Comparison of ENCODE assay signal across 8 mouse cellular contexts in genomic region chr10:100015370-100016325, GRCm38 (mm10). TPM values are rescaled to one million over a fixed set of nuclear protein-coding genes. Genes with fewer than 3 reads are reported as not detected.
DNase-seq lines count a peak whose midpoint lies in the region; ATAC-seq lines count a peak whose summit lies in the region.

Kitl (plus strand) TSS chr10:100015630.

- H3K27me3 ChIP-seq in hindbrain, embryonic 15.5 days, result peaks cover 12% of the 10 kb centered on the region; the same call in 1 of the 2 replicates

- H3K4me2 ChIP-seq in hindbrain, embryonic 15.5 days, result peak within 1 kb of the TSS; percentile 95

- H3K9ac ChIP-seq in hindbrain, embryonic 15.5 days, result peak within 1 kb of the TSS; percentile 72

- H3K79me2 ChIP-seq in macrophage (ENCODE audit: inconsistent target), result no peaks in the 10 kb centered on the region; the same call in 1 of the 2 replicates

- under 1% methylated on average over 70 of the region's 70 CpGs for WGBS in hindbrain, embryonic 15.5 days
- WGBS in macrophage (ENCODE audit: missing documents), result 1% methylated on average over 67 of the region's 70 CpGs

- peak within 1 kb of the TSS; percentile 80 for H3K4me3 ChIP-seq in hindbrain, embryonic 15.5 days
- H3K4me3 ChIP-seq in macrophage (ENCODE audit: inconsistent target), result peak within 1 kb of the TSS; percentile 38

- ATAC-seq in hindbrain, embryonic 15.5 days (ENCODE audit: low FRiP score, low read depth), result peak; percentile 90

- H3K36me3 ChIP-seq in hindbrain, embryonic 15.5 days, result no peaks in the 10 kb centered on the region
- no peaks in the 10 kb centered on the region for H3K36me3 ChIP-seq in macrophage (ENCODE audit: inconsistent target)

- H3K4me1 ChIP-seq in hindbrain, embryonic 15.5 days (replicated peaks), result peaks cover 21% of the 10 kb centered on the region; the same call in 1 of the 2 replicates

- H3K27ac ChIP-seq in hindbrain, embryonic 15.5 days (replicated peaks), result peak within 1 kb of the TSS; percentile 77
- H3K27ac ChIP-seq in macrophage, result no peak within 1 kb of the TSS

- no peaks in the 10 kb centered on the region for H3K9me3 ChIP-seq in hindbrain, embryonic 15.5 days

- DNase-seq in adrenal gland, adult (ENCODE audit: inconsistent age in 2 of 2, low spot score in 1 of 2), result peak; percentile 80 to 94
- DNase-seq in cerebellum, postnatal 36 days, result peak; percentile 22 to 33
- DNase-seq in gastrocnemius, adult 8-10 months (ENCODE audit: low spot score in 2 of 2), result peak; percentile 22 to 47
- peak; percentile 34 to 53 for DNase-seq in left cerebral cortex, adult 8-10 months (ENCODE audit: low spot score in 2 of 2)
- peak; percentile 70 to 78 for DNase-seq in right cerebral cortex, postnatal 10 days (ENCODE audit: low spot score in 2 of 2)
- no peak for DNase-seq in T-cell, adult 2 months (ENCODE audit: low spot score)

RNA-seq across cellular contexts. Expression of gene Kitl, which starts in this region (rescaled TPM):
- total RNA-seq in gastrocnemius, adult 8-10 months (2022), result 10 to 100 TPM; 13.1 to 16.2 (median 15.9) TPM
- polyA plus RNA-seq in hindbrain, embryonic 15.5 days (2015; fragmentation: Nextera tagmentation; extraction: Ambion mirVana), result 24.3 and 30.7 TPM in 2 replicates
- total RNA-seq in left cerebral cortex, adult 8-10 months (2022), result 10 to 100 TPM; 33.1 to 52.1 (median 41.7) TPM
- total RNA-seq in macrophage (2018; cell fraction: chromatin; rRNA removed), result 10 to 100 TPM in 8 of 26 experiments, 1 to 10 TPM in 18; 1.5 to 27.8 (median 8.0) TPM
- 10 to 100 TPM in 7 of 26 experiments, 1 to 10 TPM in 19; 5.1 to 11.6 (median 8.4) TPM for total RNA-seq in macrophage (2018; cell fraction: cytosol; rRNA removed)
- total RNA-seq in macrophage (2018; cell fraction: nucleus; rRNA removed), result 10 to 100 TPM in 12 of 26 experiments, 1 to 10 TPM in 14; 5.1 to 28.1 (median 9.5) TPM
- 6.4 to 8.9 TPM (median 6.8 TPM) in 3 replicates for polyA plus RNA-seq in macrophage (2018)
